In the genomic region with DNA sequence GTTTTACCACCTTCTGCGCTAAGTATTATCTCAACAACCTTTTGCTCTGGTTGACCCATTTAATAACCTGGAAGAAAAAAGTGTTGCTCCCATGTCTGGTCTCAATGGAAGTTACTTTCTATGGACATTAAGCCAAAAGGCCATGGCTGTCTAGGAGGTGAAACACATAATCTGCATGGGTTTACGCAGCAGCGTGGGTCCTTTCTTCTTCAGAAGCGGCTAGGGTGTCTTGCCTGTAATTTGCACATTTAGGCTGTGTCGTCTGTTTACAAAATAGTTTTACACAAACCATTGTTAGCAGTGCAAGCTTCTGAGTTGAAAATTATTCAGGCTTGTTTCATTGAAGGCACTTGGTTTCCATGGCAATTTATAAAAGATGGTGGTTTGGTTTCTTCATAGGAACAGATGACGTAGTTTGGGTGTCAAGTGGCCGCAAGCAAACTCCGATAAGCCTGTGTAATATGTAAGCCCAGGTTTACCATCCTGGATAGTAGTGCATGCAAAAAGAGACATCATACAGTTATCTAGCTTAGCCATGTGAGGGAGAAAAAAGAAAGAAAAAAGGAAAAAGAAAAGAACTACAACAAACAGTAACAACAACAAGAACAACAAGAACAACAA, we compare ENCODE assay signal across 16 mouse cellular contexts.
DNase-seq lines count a peak whose midpoint lies in the region; ATAC-seq and TF ChIP-seq lines count a peak whose summit lies in the region.
"Had no signal": no experiment of that assay in that cellular context is flagged by ENCODE, and none has a peak within 500 bp of the region (broad histone marks: within the 10 kb centered on the region; RNA-seq: fewer than 3 reads in every experiment).

No protein-coding gene starts in this region.

- peak; percentile 80 for DNase-seq in brain, embryonic 14.5 days (ENCODE audit: low read depth)
- no peak for DNase-seq in forebrain, embryonic 10.5 days (ENCODE audit: extremely low spot score, low spot score)
- DNase-seq in midbrain, postnatal 0 days (ENCODE audit: low spot score), result peak; percentile 39
- DNase-seq in thymus, postnatal 25 days, result no peak
- DNase-seq: adrenal gland, postnatal 10 days; cerebellum, adult 11 months; gastrocnemius, adult 2 months; heart, postnatal 36 days; kidney, adult 9 months; thymus, postnatal 14 days had no signal

- no peaks in the 10 kb centered on the region for H3K36me3 ChIP-seq in forebrain, embryonic 10.5 days (replicated peaks)
- H3K36me3 ChIP-seq in hindbrain, embryonic 13.5 days, result no peaks in the 10 kb centered on the region
- no peaks in the 10 kb centered on the region for H3K36me3 ChIP-seq in midbrain, postnatal 0 days (ENCODE audit: insufficient read depth, low read length)
- no peaks in the 10 kb centered on the region for H3K36me3 ChIP-seq in intestine, embryonic 15.5 days
- H3K36me3 ChIP-seq in intestine, embryonic 16.5 days (ENCODE audit: control insufficient read depth, insufficient read depth, low read length), result no peaks in the 10 kb centered on the region
- H3K36me3 ChIP-seq: heart, embryonic 10.5 days had no signal

- no peaks in the 10 kb centered on the region for H3K9me3 ChIP-seq in forebrain, embryonic 10.5 days
- H3K9me3 ChIP-seq in hindbrain, embryonic 13.5 days, result no peaks in the 10 kb centered on the region
- no peaks in the 10 kb centered on the region for H3K9me3 ChIP-seq in midbrain, postnatal 0 days (ENCODE audit: low read length)
- no peaks in the 10 kb centered on the region for H3K9me3 ChIP-seq in intestine, embryonic 15.5 days
- H3K9me3 ChIP-seq in intestine, embryonic 16.5 days (ENCODE audit: control insufficient read depth, low read length), result no peaks in the 10 kb centered on the region
- H3K9me3 ChIP-seq: heart, embryonic 10.5 days had no signal

- 77% methylated on average over 8 of the region's 8 CpGs for WGBS in forebrain, embryonic 10.5 days
- 33% methylated on average over 8 of the region's 8 CpGs for WGBS in hindbrain, embryonic 13.5 days
- WGBS in midbrain, postnatal 0 days, result 45% methylated on average over 8 of the region's 8 CpGs
- 83% methylated on average over 8 of the region's 8 CpGs for WGBS in intestine, embryonic 15.5 days
- WGBS in intestine, embryonic 16.5 days, result 82% methylated on average over 8 of the region's 8 CpGs

- H3K27ac ChIP-seq in forebrain, embryonic 10.5 days, result peak overlapping the region; percentile 40; the same call in 1 of the 2 replicates
- peak overlapping the region; percentile 74 for H3K27ac ChIP-seq in hindbrain, embryonic 13.5 days
- H3K27ac ChIP-seq in midbrain, postnatal 0 days (ENCODE audit: low read depth, low read length), result no peak overlapping the region
- no peak overlapping the region for H3K27ac ChIP-seq in intestine, embryonic 15.5 days
- no peak overlapping the region for H3K27ac ChIP-seq in intestine, embryonic 16.5 days (ENCODE audit: low read length)
- H3K27ac ChIP-seq: gastrocnemius, adult 2 months; heart, embryonic 10.5 days had no signal

- peak overlapping the region; percentile 31 for H3K4me2 ChIP-seq in hindbrain, embryonic 13.5 days
- no peak overlapping the region for H3K4me2 ChIP-seq in midbrain, postnatal 0 days (ENCODE audit: low read depth, low read length, poor library complexity, severe bottlenecking)
- H3K4me2 ChIP-seq in intestine, embryonic 15.5 days (replicated peaks), result no peak overlapping the region
- no peak overlapping the region for H3K4me2 ChIP-seq in intestine, embryonic 16.5 days (ENCODE audit: low read depth, low read length)

- no peak for TF ChIP-seq POLR2A in brain, embryonic 14.5 days (IDR thresholded peaks at IDR 0.05; ENCODE audit: borderline replicate concordance, extremely low read depth, insufficient read depth, insufficient read length, poor library complexity, severe bottlenecking)

- H3K9ac ChIP-seq in hindbrain, embryonic 13.5 days, result no peak overlapping the region
- no peak overlapping the region for H3K9ac ChIP-seq in midbrain, postnatal 0 days (replicated peaks; ENCODE audit: low read length, poor library complexity, severe bottlenecking)
- H3K9ac ChIP-seq in intestine, embryonic 15.5 days, result no peak overlapping the region
- H3K9ac ChIP-seq in intestine, embryonic 16.5 days (ENCODE audit: low read depth, low read length), result no peak overlapping the region

- no peak overlapping the region for H3K4me3 ChIP-seq in forebrain, embryonic 10.5 days
- H3K4me3 ChIP-seq in hindbrain, embryonic 13.5 days, result no peak overlapping the region
- no peak overlapping the region for H3K4me3 ChIP-seq in midbrain, postnatal 0 days (ENCODE audit: low read depth, low read length)
- no peak overlapping the region for H3K4me3 ChIP-seq in intestine, embryonic 15.5 days (replicated peaks)
- H3K4me3 ChIP-seq in intestine, embryonic 16.5 days (ENCODE audit: low read length), result no peak overlapping the region
- H3K4me3 ChIP-seq: erythroblast, embryonic 14.5 days; gastrocnemius, adult 2 months; heart, embryonic 10.5 days had no signal

- no peaks in the 10 kb centered on the region for H3K27me3 ChIP-seq in forebrain, embryonic 10.5 days (ENCODE audit: poor library complexity, severe bottlenecking)
- no peaks in the 10 kb centered on the region for H3K27me3 ChIP-seq in hindbrain, embryonic 13.5 days
- no peaks in the 10 kb centered on the region for H3K27me3 ChIP-seq in midbrain, postnatal 0 days (ENCODE audit: insufficient read depth, low read length)
- no peaks in the 10 kb centered on the region for H3K27me3 ChIP-seq in intestine, embryonic 15.5 days (replicated peaks)
- H3K27me3 ChIP-seq in intestine, embryonic 16.5 days (replicated peaks; ENCODE audit: control insufficient read depth, insufficient read depth, low read length), result no peaks in the 10 kb centered on the region
- H3K27me3 ChIP-seq: CH12.LX had no signal

- ATAC-seq in hindbrain, embryonic 13.5 days (ENCODE audit: low FRiP score), result peak; percentile 75
- ATAC-seq in midbrain, postnatal 0 days (ENCODE audit: low FRiP score), result 0 out of 2 replicates have a peak, but pooled peaks have one; percentile 54
- ATAC-seq in intestine, embryonic 15.5 days, result no peak
- no peak for ATAC-seq in intestine, embryonic 16.5 days

- H3K4me1 ChIP-seq in forebrain, embryonic 10.5 days, result peaks cover 18% of the 10 kb centered on the region
- peaks cover 6% of the 10 kb centered on the region; the same call in 1 of the 2 replicates for H3K4me1 ChIP-seq in hindbrain, embryonic 13.5 days (replicated peaks)
- 0 out of 2 replicates have a peak, but pooled peaks cover 3% of the 10 kb centered on the region for H3K4me1 ChIP-seq in midbrain, postnatal 0 days (ENCODE audit: insufficient read depth, low read length)
- no peaks in the 10 kb centered on the region for H3K4me1 ChIP-seq in intestine, embryonic 15.5 days (replicated peaks)
- no peaks in the 10 kb centered on the region for H3K4me1 ChIP-seq in intestine, embryonic 16.5 days (ENCODE audit: control insufficient read depth, insufficient read depth, low read length)
- H3K4me1 ChIP-seq: heart, embryonic 10.5 days had no signal

- no peak for TF ChIP-seq CTCF in brain, embryonic 14.5 days (IDR thresholded peaks at IDR 0.05; ENCODE audit: borderline replicate concordance, extremely low read depth, insufficient read depth, insufficient read length)
- no peak for TF ChIP-seq CTCF in midbrain, postnatal 0 days (IDR thresholded peaks at IDR 0.05)

Comparison
In these comparisons a context has a peak if more than half of its experiments do, and no peak if none do; other contexts are left out.
1. DNase-seq: peak in brain, embryonic 14.5 days (single experiment) and midbrain, postnatal 0 days (single experiment); none in forebrain, embryonic 10.5 days (single experiment) and thymus, postnatal 25 days (single experiment).
2. H3K27ac ChIP-seq: peak in forebrain, embryonic 10.5 days (single experiment) and hindbrain, embryonic 13.5 days (single experiment); none in midbrain, postnatal 0 days (single experiment), intestine, embryonic 15.5 days (single experiment) and intestine, embryonic 16.5 days (single experiment).
3. ATAC-seq: peak in hindbrain, embryonic 13.5 days (single experiment) and midbrain, postnatal 0 days (single experiment); none in intestine, embryonic 15.5 days (single experiment) and intestine, embryonic 16.5 days (single experiment).